Mouse (Mus musculus): ENCODE results near the gene Ciz1. TPM values are rescaled to one million over a fixed set of nuclear protein-coding genes. Genes with fewer than 3 reads are reported as not detected.

Gene Ciz1
- total and polyA plus RNA-seq, 2 experiments from 2014 or later: 40.3 to 103 TPM

- H3K9ac ChIP-seq (replicated peaks; ENCODE audit: low read length): no peak overlapping the region
- WGBS: 55% methylated on average over 9 of the region's 9 CpGs
- TF ChIP-seq CTCF (IDR thresholded peaks at IDR 0.05; ENCODE audit: low read depth): no peak
- H3K36me3 ChIP-seq (ENCODE audit: insufficient read depth, low read length): no peaks in the 10 kb centered on the region
- no peak for ATAC-seq
- H3K27ac ChIP-seq: no peak overlapping the region
- H3K4me2 ChIP-seq (ENCODE audit: low read depth, low read length): no peak overlapping the region
- H3K9me3 ChIP-seq (ENCODE audit: low read length): no peaks in the 10 kb centered on the region
- H3K27me3 ChIP-seq (ENCODE audit: insufficient read depth, low read length): no peaks in the 10 kb centered on the region
- H3K4me3 ChIP-seq (ENCODE audit: low read length): no peak overlapping the region
- DNase-seq (ENCODE audit: low spot score): no peak
- no peaks in the 10 kb centered on the region; the same call in 1 of the 2 replicates for H3K4me1 ChIP-seq (ENCODE audit: insufficient read depth, low read length)
Observed at GRCm38 (mm10) chr2:32319586-32320580, 32.2 kb upstream of the Ciz1 start.

GRCm38 (mm10) chr2:32320721-32321120 lies 31.4 kb upstream of the Ciz1 start:
- Histone ChIP-seq H3K36me3 (ENCODE audit: insufficient read depth, low read length) (no peaks in the 10 kb centered on the region), H3K4me1 (ENCODE audit: insufficient read depth, low read length) (no peaks in the 10 kb centered on the region; the same call in 1 of the 2 replicates), H3K27ac (no peak overlapping the region), H3K4me3 (ENCODE audit: low read length) (no peak overlapping the region), H3K4me2 (ENCODE audit: low read depth, low read length) (no peak overlapping the region), H3K9me3 (ENCODE audit: low read length) (no peaks in the 10 kb centered on the region), H3K9ac (replicated peaks; ENCODE audit: low read length) (no peak overlapping the region), H3K27me3 (ENCODE audit: insufficient read depth, low read length) (no peaks in the 10 kb centered on the region)
- 65% methylated on average over 11 of the region's 11 CpGs for WGBS
- DNase-seq (ENCODE audit: low spot score): no peak
- no peak for TF ChIP-seq CTCF (IDR thresholded peaks at IDR 0.05; ENCODE audit: low read depth)
- no peak for ATAC-seq

- no peak for TF ChIP-seq CTCF (IDR thresholded peaks at IDR 0.05; ENCODE audit: low read depth)
- H3K27ac ChIP-seq: peak overlapping the region; percentile 67; the same call in 1 of the 2 replicates
- DNase-seq (ENCODE audit: low spot score) (no peak), ATAC-seq (no peak)
- 68% methylated on average over 9 of the region's 9 CpGs for WGBS
- H3K9me3 ChIP-seq (ENCODE audit: low read length): no peaks in the 10 kb centered on the region
- no peak overlapping the region for H3K4me2 ChIP-seq (ENCODE audit: low read depth, low read length)
- no peaks in the 10 kb centered on the region for H3K27me3 ChIP-seq (ENCODE audit: insufficient read depth, low read length)
- H3K4me1 ChIP-seq (ENCODE audit: insufficient read depth, low read length): no peaks in the 10 kb centered on the region; the same call in 1 of the 2 replicates
- no peak overlapping the region for H3K4me3 ChIP-seq (ENCODE audit: low read length)
- no peaks in the 10 kb centered on the region for H3K36me3 ChIP-seq (ENCODE audit: insufficient read depth, low read length)
- H3K9ac ChIP-seq (replicated peaks; ENCODE audit: low read length): no peak overlapping the region
Observed at GRCm38 (mm10) chr2:32321591-32322298, 30.4 kb upstream of the Ciz1 start.

- no peak overlapping the region for H3K9ac ChIP-seq (replicated peaks; ENCODE audit: low read length)
- 0 out of 2 replicates have a peak overlapping the region, but pooled peaks have one; percentile 3 for H3K4me2 ChIP-seq (ENCODE audit: low read depth, low read length)
- H3K36me3 ChIP-seq (ENCODE audit: insufficient read depth, low read length): no peaks in the 10 kb centered on the region
- no peaks in the 10 kb centered on the region for H3K27me3 ChIP-seq (ENCODE audit: insufficient read depth, low read length)
- H3K4me3 ChIP-seq (ENCODE audit: low read length): no peak overlapping the region
- 54% methylated on average over 7 of the region's 7 CpGs for WGBS
- H3K4me1 ChIP-seq (ENCODE audit: insufficient read depth, low read length): no peaks in the 10 kb centered on the region; the same call in 1 of the 2 replicates
- DNase-seq (ENCODE audit: low spot score) (peak; percentile 77), ATAC-seq (peak; percentile 67)
- H3K9me3 ChIP-seq (ENCODE audit: low read length): no peaks in the 10 kb centered on the region
- H3K27ac ChIP-seq: peak overlapping the region; percentile 67
- TF ChIP-seq CTCF (IDR thresholded peaks at IDR 0.05; ENCODE audit: low read depth): no peak
Observed at GRCm38 (mm10) chr2:32322754-32323741, 29.1 kb upstream of the Ciz1 start.

- Histone ChIP-seq H3K9ac (replicated peaks; ENCODE audit: low read length) (no peak overlapping the region), H3K36me3 (ENCODE audit: insufficient read depth, low read length) (no peaks in the 10 kb centered on the region), H3K4me1 (ENCODE audit: insufficient read depth, low read length) (no peaks in the 10 kb centered on the region; the same call in 1 of the 2 replicates), H3K27me3 (ENCODE audit: insufficient read depth, low read length) (no peaks in the 10 kb centered on the region), H3K9me3 (ENCODE audit: low read length) (no peaks in the 10 kb centered on the region), H3K4me3 (ENCODE audit: low read length) (no peak overlapping the region), H3K27ac (no peak overlapping the region), H3K4me2 (ENCODE audit: low read depth, low read length) (no peak overlapping the region)
- DNase-seq (ENCODE audit: low spot score): no peak
- WGBS: 47% methylated on average over 4 of the region's 4 CpGs
- no peak for ATAC-seq
- peak; percentile 39; the same call in 1 of the 2 replicates for TF ChIP-seq CTCF (IDR thresholded peaks at IDR 0.05; ENCODE audit: low read depth)
Observed at GRCm38 (mm10) chr2:32324322-32324721, 27.8 kb upstream of the Ciz1 start.

GRCm38 (mm10) chr2:32325342-32325741 lies 26.8 kb upstream of the Ciz1 start:
- Histone ChIP-seq H3K4me3 (ENCODE audit: low read length) (no peak overlapping the region), H3K36me3 (ENCODE audit: insufficient read depth, low read length) (no peaks in the 10 kb centered on the region), H3K9ac (replicated peaks; ENCODE audit: low read length) (no peak overlapping the region), H3K27ac (no peak overlapping the region), H3K27me3 (ENCODE audit: insufficient read depth, low read length) (no peaks in the 10 kb centered on the region), H3K9me3 (ENCODE audit: low read length) (no peaks in the 10 kb centered on the region), H3K4me1 (ENCODE audit: insufficient read depth, low read length) (no peaks in the 10 kb centered on the region; the same call in 1 of the 2 replicates), H3K4me2 (ENCODE audit: low read depth, low read length) (no peak overlapping the region)
- no peak for TF ChIP-seq CTCF (IDR thresholded peaks at IDR 0.05; ENCODE audit: low read depth)
- WGBS: 72% methylated on average over 7 of the region's 7 CpGs
- ATAC-seq (no peak), DNase-seq (ENCODE audit: low spot score) (no peak)

Data from hindbrain, postnatal 0 days (tissue).